Mouse (Mus musculus): ENCODE measurements around the gene Nup107. TPM values are rescaled to one million over a fixed set of nuclear protein-coding genes. Genes with fewer than 3 reads are reported as not detected.
A peak's percentile ranks its signal among the peaks of the same experiment; 100 is the strongest.

Nup107 gene
- polyA plus RNA-seq, 1 experiment from 2014 or later = 45.2 TPM

- Histone ChIP-seq H3K9me3 (ENCODE audit: control insufficient read depth, low read length) (no peaks in the 10 kb centered on the region), H3K27me3 (ENCODE audit: control insufficient read depth, insufficient read depth, low read length) (no peaks in the 10 kb centered on the region), H3K4me2 (ENCODE audit: low read length) (no peak overlapping the region), H3K36me3 (ENCODE audit: control insufficient read depth, insufficient read depth, low read length) (peaks cover 23% of the 10 kb centered on the region), H3K9ac (replicated peaks; ENCODE audit: low read length) (no peak overlapping the region), H3K4me1 (ENCODE audit: control insufficient read depth, insufficient read depth, low read length) (no peaks in the 10 kb centered on the region), H3K4me3 (replicated peaks; ENCODE audit: low read depth, low read length) (no peak overlapping the region), H3K27ac (replicated peaks; ENCODE audit: low read depth, low read length) (no peak overlapping the region)
- 95% methylated on average over 8 of the region's 8 CpGs for WGBS
- ATAC-seq (ENCODE audit: low FRiP score, low TSS enrichment) (no peak), DNase-seq (no peak)
These were observed 19.1 kb upstream of the Nup107 start for GRCm38 (mm10) chr10:117811555-117811954.

GRCm38 (mm10) chr10:117810506-117810905 lies 18.0 kb upstream of the Nup107 start:
- ATAC-seq (ENCODE audit: low FRiP score, low TSS enrichment) (no peak), DNase-seq (no peak)
- Histone ChIP-seq H3K36me3 (ENCODE audit: control insufficient read depth, insufficient read depth, low read length) (peaks cover 12% of the 10 kb centered on the region), H3K4me2 (ENCODE audit: low read length) (no peak overlapping the region), H3K27me3 (ENCODE audit: control insufficient read depth, insufficient read depth, low read length) (no peaks in the 10 kb centered on the region), H3K4me1 (ENCODE audit: control insufficient read depth, insufficient read depth, low read length) (no peaks in the 10 kb centered on the region), H3K9me3 (ENCODE audit: control insufficient read depth, low read length) (no peaks in the 10 kb centered on the region), H3K27ac (replicated peaks; ENCODE audit: low read depth, low read length) (no peak overlapping the region), H3K4me3 (replicated peaks; ENCODE audit: low read depth, low read length) (no peak overlapping the region), H3K9ac (replicated peaks; ENCODE audit: low read length) (no peak overlapping the region)
- 84% methylated on average over 11 of the region's 11 CpGs for WGBS

DNA sequence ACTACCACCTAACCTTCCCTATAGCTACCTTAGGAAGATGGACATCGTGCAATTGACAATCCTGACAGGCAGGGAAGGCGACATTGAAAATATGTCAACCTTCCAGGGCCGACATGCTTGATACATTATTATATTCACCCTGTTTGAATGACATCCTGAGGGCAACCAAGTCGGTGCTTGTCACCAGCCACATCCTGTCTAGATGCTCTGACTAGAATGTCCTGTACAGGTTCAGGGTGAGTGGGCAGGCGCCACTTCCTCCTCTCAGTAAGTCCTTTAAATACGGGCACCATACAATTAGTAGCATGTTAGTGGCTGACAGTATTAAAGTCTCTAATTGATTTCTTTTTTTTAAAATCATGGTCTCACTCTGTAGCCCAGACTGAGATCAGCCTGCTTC lies 15.6 kb upstream of the Nup107 start:
- no peaks in the 10 kb centered on the region for H3K9me3 ChIP-seq (ENCODE audit: control insufficient read depth, low read length)
- H3K4me2 ChIP-seq (ENCODE audit: low read length) = no peak overlapping the region
- H3K4me3 ChIP-seq (replicated peaks; ENCODE audit: low read depth, low read length) = no peak overlapping the region
- H3K27ac ChIP-seq (replicated peaks; ENCODE audit: low read depth, low read length) = no peak overlapping the region
- DNase-seq (no peak), ATAC-seq (ENCODE audit: low FRiP score, low TSS enrichment) (no peak)
- H3K9ac ChIP-seq (replicated peaks; ENCODE audit: low read length) = no peak overlapping the region
- H3K4me1 ChIP-seq (ENCODE audit: control insufficient read depth, insufficient read depth, low read length) = no peaks in the 10 kb centered on the region
- WGBS = 85% methylated on average over 6 of the region's 6 CpGs
- no peaks in the 10 kb centered on the region for H3K36me3 ChIP-seq (ENCODE audit: control insufficient read depth, insufficient read depth, low read length)
- no peaks in the 10 kb centered on the region for H3K27me3 ChIP-seq (ENCODE audit: control insufficient read depth, insufficient read depth, low read length)

DNA sequence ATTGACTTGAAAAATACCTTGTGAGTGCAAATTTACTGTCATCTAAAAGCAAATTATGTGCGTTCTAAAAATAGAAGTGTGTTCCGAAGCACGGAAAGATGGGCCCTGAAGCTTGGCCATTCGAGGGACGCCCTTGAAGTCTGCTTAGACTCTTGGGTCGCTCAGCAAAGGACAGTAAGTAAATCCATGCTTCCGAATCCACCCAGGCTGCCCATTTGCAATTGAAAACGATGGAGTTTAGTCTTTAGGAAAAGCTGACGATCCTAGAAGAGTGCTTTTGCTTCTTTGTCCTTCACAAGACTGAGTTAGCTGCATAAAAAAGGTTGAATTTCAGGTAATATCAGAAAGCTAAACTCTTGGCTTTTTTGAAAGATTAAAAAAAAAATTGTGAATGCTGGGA lies 13.4 kb upstream of the Nup107 start:
- Histone ChIP-seq H3K27ac (replicated peaks; ENCODE audit: low read depth, low read length) (no peak overlapping the region), H3K4me3 (replicated peaks; ENCODE audit: low read depth, low read length) (no peak overlapping the region), H3K9me3 (ENCODE audit: control insufficient read depth, low read length) (no peaks in the 10 kb centered on the region), H3K36me3 (ENCODE audit: control insufficient read depth, insufficient read depth, low read length) (no peaks in the 10 kb centered on the region), H3K9ac (replicated peaks; ENCODE audit: low read length) (no peak overlapping the region), H3K4me1 (ENCODE audit: control insufficient read depth, insufficient read depth, low read length) (no peaks in the 10 kb centered on the region), H3K27me3 (ENCODE audit: control insufficient read depth, insufficient read depth, low read length) (no peaks in the 10 kb centered on the region), H3K4me2 (ENCODE audit: low read length) (no peak overlapping the region)
- DNase-seq = no peak
- WGBS = 48% methylated on average over 9 of the region's 9 CpGs
- ATAC-seq (ENCODE audit: low FRiP score, low TSS enrichment) = no peak

DNA sequence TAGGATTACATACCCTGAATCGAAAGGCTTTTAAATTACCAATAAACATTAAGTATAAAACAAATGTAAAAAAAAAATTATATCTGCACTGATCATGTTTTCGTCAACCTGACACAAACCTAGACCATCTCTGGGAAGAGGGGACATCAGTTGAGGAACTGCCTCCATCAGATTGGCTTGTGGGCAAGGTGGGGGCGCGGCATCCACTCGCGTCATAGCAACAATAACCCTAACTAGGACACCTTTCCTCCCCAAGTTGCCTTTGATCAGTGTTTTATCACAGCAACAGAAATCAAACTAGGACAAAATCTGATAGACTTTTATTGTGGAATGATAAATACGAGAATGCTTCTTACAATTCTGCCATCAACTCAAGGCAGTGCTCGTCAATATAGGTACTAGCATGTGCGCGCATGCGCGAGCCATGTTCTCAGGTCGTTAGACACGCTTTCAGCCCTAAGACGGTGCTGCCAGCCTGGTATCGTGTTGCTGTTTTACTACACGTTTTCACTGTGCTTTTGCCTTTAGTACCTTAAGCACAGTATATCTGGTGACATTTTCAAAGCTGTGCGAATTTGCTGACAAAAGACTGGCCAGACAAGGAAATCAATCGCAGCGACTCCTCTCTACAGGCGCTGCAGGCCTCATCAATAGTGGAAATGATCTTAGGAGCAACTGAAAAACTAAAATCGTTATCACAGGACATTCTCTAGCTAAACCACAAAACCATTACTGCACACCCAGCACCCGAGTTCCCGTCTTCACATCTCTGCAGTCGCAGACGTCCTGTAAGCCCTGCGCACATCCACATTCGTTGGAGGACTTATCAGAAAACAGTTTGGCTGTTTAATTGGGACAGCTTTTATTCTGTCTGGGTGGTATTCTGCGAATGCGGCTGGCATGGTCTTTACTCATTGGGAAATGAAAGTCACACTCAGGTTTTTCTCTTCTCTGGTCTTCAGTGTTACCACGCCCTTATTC lies 11.7 kb upstream of the Nup107 start:
- no peaks in the 10 kb centered on the region for H3K9me3 ChIP-seq (ENCODE audit: control insufficient read depth, low read length)
- no peak overlapping the region for H3K27ac ChIP-seq (replicated peaks; ENCODE audit: low read depth, low read length)
- H3K36me3 ChIP-seq (ENCODE audit: control insufficient read depth, insufficient read depth, low read length) = no peaks in the 10 kb centered on the region
- H3K4me3 ChIP-seq (replicated peaks; ENCODE audit: low read depth, low read length) = no peak overlapping the region
- ATAC-seq (ENCODE audit: low FRiP score, low TSS enrichment) (no peak), DNase-seq (peak; percentile 4)
- no peaks in the 10 kb centered on the region for H3K4me1 ChIP-seq (ENCODE audit: control insufficient read depth, insufficient read depth, low read length)
- H3K27me3 ChIP-seq (ENCODE audit: control insufficient read depth, insufficient read depth, low read length) = no peaks in the 10 kb centered on the region
- WGBS = 90% methylated on average over 31 of the region's 31 CpGs
- no peak overlapping the region for H3K4me2 ChIP-seq (ENCODE audit: low read length)
- no peak overlapping the region for H3K9ac ChIP-seq (replicated peaks; ENCODE audit: low read length)

DNA sequence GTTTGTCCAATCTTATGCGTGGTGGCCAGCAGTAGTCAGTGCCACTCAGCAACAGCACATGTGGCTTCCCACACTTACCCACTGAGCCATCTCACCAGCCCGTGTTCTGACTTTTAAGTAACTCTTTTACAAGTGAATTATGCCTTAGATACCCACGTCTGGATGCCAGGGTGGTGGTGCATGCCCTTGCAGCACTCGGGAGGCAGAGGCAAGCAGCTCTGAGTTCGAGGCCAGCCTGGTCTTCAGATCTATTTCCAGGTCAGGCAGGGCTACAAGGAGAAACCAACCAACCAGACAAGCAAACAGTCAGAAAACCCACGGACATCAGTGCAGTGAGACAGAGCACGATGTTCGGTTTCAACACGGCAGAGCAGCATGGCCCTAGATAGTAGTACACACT lies 9.4 kb upstream of the Nup107 start:
- Histone ChIP-seq H3K4me3 (replicated peaks; ENCODE audit: low read depth, low read length) (no peak overlapping the region), H3K9me3 (ENCODE audit: control insufficient read depth, low read length) (no peaks in the 10 kb centered on the region), H3K27me3 (ENCODE audit: control insufficient read depth, insufficient read depth, low read length) (no peaks in the 10 kb centered on the region), H3K9ac (replicated peaks; ENCODE audit: low read length) (no peak overlapping the region), H3K36me3 (ENCODE audit: control insufficient read depth, insufficient read depth, low read length) (no peaks in the 10 kb centered on the region), H3K27ac (replicated peaks; ENCODE audit: low read depth, low read length) (no peak overlapping the region), H3K4me2 (ENCODE audit: low read length) (no peak overlapping the region), H3K4me1 (ENCODE audit: control insufficient read depth, insufficient read depth, low read length) (no peaks in the 10 kb centered on the region)
- DNase-seq = no peak
- 95% methylated on average over 9 of the region's 9 CpGs for WGBS
- no peak for ATAC-seq (ENCODE audit: low FRiP score, low TSS enrichment)

- ATAC-seq (ENCODE audit: low FRiP score, low TSS enrichment) (no peak), DNase-seq (no peak)
- Histone ChIP-seq H3K4me3 (replicated peaks; ENCODE audit: low read depth, low read length) (no peak overlapping the region), H3K36me3 (ENCODE audit: control insufficient read depth, insufficient read depth, low read length) (no peaks in the 10 kb centered on the region), H3K9ac (replicated peaks; ENCODE audit: low read length) (no peak overlapping the region), H3K4me1 (ENCODE audit: control insufficient read depth, insufficient read depth, low read length) (no peaks in the 10 kb centered on the region), H3K4me2 (ENCODE audit: low read length) (no peak overlapping the region), H3K27me3 (ENCODE audit: control insufficient read depth, insufficient read depth, low read length) (no peaks in the 10 kb centered on the region), H3K9me3 (ENCODE audit: control insufficient read depth, low read length) (peaks cover 3% of the 10 kb centered on the region; the same call in 1 of the 2 replicates), H3K27ac (replicated peaks; ENCODE audit: low read depth, low read length) (no peak overlapping the region)
- WGBS = 91% methylated on average over 11 of the region's 11 CpGs
These were observed 7.3 kb upstream of the Nup107 start for GRCm38 (mm10) chr10:117799806-117800205.

DNA sequence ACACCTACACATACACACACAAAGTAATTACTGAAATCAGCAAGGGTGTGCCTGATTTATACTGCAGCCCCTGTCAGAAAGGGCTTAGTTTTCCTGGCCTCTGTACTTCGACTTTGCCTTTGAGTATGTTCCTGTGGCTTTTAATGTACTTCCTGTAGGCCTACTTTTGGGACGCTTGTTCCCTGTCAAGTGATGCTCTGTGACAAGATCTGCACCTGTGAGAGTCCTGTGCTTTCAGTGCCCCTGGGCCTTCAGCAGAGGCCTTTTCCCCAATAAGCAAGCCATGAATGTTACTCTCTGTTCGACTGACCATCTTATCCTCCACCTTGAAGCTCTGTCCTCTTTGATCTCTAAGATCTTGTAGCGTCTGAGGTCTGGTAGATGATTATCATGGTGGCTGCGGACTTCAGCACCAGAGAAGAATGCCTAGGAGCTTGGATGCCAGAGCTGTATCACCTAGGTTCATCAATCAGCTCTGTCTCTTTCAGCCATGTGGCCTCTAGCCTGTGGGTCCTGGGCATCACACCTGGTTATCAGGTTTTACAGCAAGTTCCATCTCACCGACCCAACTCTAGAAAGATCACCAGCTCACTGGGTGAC lies 6.0 kb upstream of the Nup107 start:
- no peak for ATAC-seq (ENCODE audit: low FRiP score, low TSS enrichment)
- Histone ChIP-seq H3K4me1 (ENCODE audit: control insufficient read depth, insufficient read depth, low read length) (no peaks in the 10 kb centered on the region), H3K9me3 (ENCODE audit: control insufficient read depth, low read length) (peaks cover 3% of the 10 kb centered on the region; the same call in 1 of the 2 replicates), H3K4me3 (replicated peaks; ENCODE audit: low read depth, low read length) (no peak overlapping the region), H3K4me2 (ENCODE audit: low read length) (no peak overlapping the region), H3K9ac (replicated peaks; ENCODE audit: low read length) (no peak overlapping the region), H3K27me3 (ENCODE audit: control insufficient read depth, insufficient read depth, low read length) (no peaks in the 10 kb centered on the region), H3K27ac (replicated peaks; ENCODE audit: low read depth, low read length) (no peak overlapping the region), H3K36me3 (ENCODE audit: control insufficient read depth, insufficient read depth, low read length) (no peaks in the 10 kb centered on the region)
- no peak for DNase-seq
- WGBS = 89% methylated on average over 6 of the region's 6 CpGs
